Mouse (Mus musculus) ES-E14 (cell line): ENCODE measurements at regions not wholly inside any gene's neighbourhood (a gene's known extent, or its start where the extent isn't known, plus 50 kb on each side); places are given as distances from the start of the nearest gene placed in this dataset.

Experiments
- HCFC1 ChIP-seq: IDR thresholded peaks from 2 replicates; pipeline ENCODE4 v1.6.1; 2012; ENCODE audit warnings: low read length, inconsistent platforms, borderline replicate concordance; ENCODE audit not compliant: insufficient read depth
- ZC3H11A ChIP-seq: IDR thresholded peaks from 2 replicates; pipeline ENCODE4 v1.6.1; 2012; ENCODE audit warnings: low read depth, mild to moderate bottlenecking, inconsistent platforms, low read length, borderline replicate concordance

GRCm38 (mm10) chr19:53460312-53461024 lies 68.4 kb upstream of the Dusp5 start:
- TF ChIP-seq HCFC1 (0 out of 2 replicates have a peak, but pooled peaks have one; percentile 4), ZC3H11A (no peak)
